In genomic region chr9:36938601-36939078, GRCm38 (mm10) we compare ENCODE assay signal across 14 mouse cellular contexts.
A peak's percentile ranks its signal among the peaks of the same experiment; 100 is the strongest.
DNase-seq lines count a peak whose midpoint lies in the region; ATAC-seq and TF ChIP-seq lines count a peak whose summit lies in the region.
"Had no signal": no experiment of that assay in that cellular context is flagged by ENCODE, and none has a peak within 500 bp of the region (broad histone marks: within the 10 kb centered on the region; RNA-seq: fewer than 3 reads in every experiment).

No protein-coding gene starts in this region.

- WGBS in lung, embryonic 16.5 days: 48% methylated on average over 8 of the region's 8 CpGs
- 71% methylated on average over 8 of the region's 8 CpGs for WGBS in lung, adult 2 months
- WGBS in limb, embryonic 14.5 days: 18% methylated on average over 8 of the region's 8 CpGs
- WGBS in kidney, embryonic 14.5 days: 36% methylated on average over 8 of the region's 8 CpGs

- H3K9me3 ChIP-seq in lung, embryonic 16.5 days (ENCODE audit: control insufficient read depth, low read length): no peaks in the 10 kb centered on the region
- no peaks in the 10 kb centered on the region for H3K9me3 ChIP-seq in limb, embryonic 14.5 days (ENCODE audit: control insufficient read depth, low read length)
- no peaks in the 10 kb centered on the region for H3K9me3 ChIP-seq in kidney, embryonic 14.5 days (ENCODE audit: control insufficient read depth, low read length)
- H3K9me3 ChIP-seq: heart, embryonic 13.5 days had no signal

- H3K4me3 ChIP-seq in lung, embryonic 16.5 days (ENCODE audit: low read length): no peak overlapping the region
- no peak overlapping the region for H3K4me3 ChIP-seq in lung, adult 2 months (replicated peaks; ENCODE audit: extremely low read depth, low read depth, low read length)
- no peak overlapping the region for H3K4me3 ChIP-seq in limb, embryonic 14.5 days (replicated peaks; ENCODE audit: low read length)
- no peak overlapping the region for H3K4me3 ChIP-seq in kidney, embryonic 14.5 days (ENCODE audit: low read length)
- H3K4me3 ChIP-seq: heart, embryonic 13.5 days had no signal

- H3K27me3 ChIP-seq in lung, embryonic 16.5 days (ENCODE audit: control insufficient read depth, insufficient read depth, low read depth, low read length): no peaks in the 10 kb centered on the region
- H3K27me3 ChIP-seq in limb, embryonic 14.5 days (ENCODE audit: control insufficient read depth, insufficient read depth, low read length): peaks cover 90% of the 10 kb centered on the region
- H3K27me3 ChIP-seq in kidney, embryonic 14.5 days (ENCODE audit: control insufficient read depth, insufficient read depth, low read length): no peaks in the 10 kb centered on the region

- H3K27ac ChIP-seq in lung, embryonic 16.5 days (ENCODE audit: low read length): no peak overlapping the region
- no peak overlapping the region for H3K27ac ChIP-seq in limb, embryonic 14.5 days (replicated peaks; ENCODE audit: low read depth, low read length)
- no peak overlapping the region for H3K27ac ChIP-seq in kidney, embryonic 14.5 days (ENCODE audit: low read depth, low read length)
- H3K27ac ChIP-seq: heart, embryonic 13.5 days had no signal

- no peak overlapping the region for H3K4me2 ChIP-seq in lung, embryonic 16.5 days (ENCODE audit: low read depth, low read length)
- H3K4me2 ChIP-seq in limb, embryonic 14.5 days (replicated peaks; ENCODE audit: low read depth, low read length, severe bottlenecking): no peak overlapping the region
- no peak overlapping the region for H3K4me2 ChIP-seq in kidney, embryonic 14.5 days (replicated peaks; ENCODE audit: low read depth, low read length)
- H3K4me2 ChIP-seq: heart, embryonic 13.5 days had no signal

- H3K36me3 ChIP-seq in lung, embryonic 16.5 days (ENCODE audit: control insufficient read depth, insufficient read depth, low read length): 0 out of 2 replicates have a peak, but pooled peaks cover 2% of the 10 kb centered on the region
- H3K36me3 ChIP-seq in limb, embryonic 14.5 days (ENCODE audit: control insufficient read depth, insufficient read depth, low read length): no peaks in the 10 kb centered on the region
- no peaks in the 10 kb centered on the region for H3K36me3 ChIP-seq in kidney, embryonic 14.5 days (ENCODE audit: control insufficient read depth, insufficient read depth, low read length)
- H3K36me3 ChIP-seq: heart, embryonic 13.5 days had no signal

- TF ChIP-seq POLR2A in lung, adult 2 months (IDR thresholded peaks at IDR 0.05; ENCODE audit: borderline replicate concordance, extremely low read depth, low read depth, low read length): no peak
- TF ChIP-seq POLR2A in limb, embryonic 14.5 days (IDR thresholded peaks at IDR 0.05; ENCODE audit: borderline replicate concordance, extremely low read depth, insufficient read depth, insufficient read length): no peak

- TF ChIP-seq CTCF in lung, adult 2 months (IDR thresholded peaks at IDR 0.05; ENCODE audit: insufficient read depth, low read length): no peak

- 0 out of 2 replicates have a peak, but pooled peaks have one; percentile 15 for ATAC-seq in lung, embryonic 16.5 days (ENCODE audit: low read depth)
- ATAC-seq in limb, embryonic 14.5 days (ENCODE audit: low FRiP score, low read depth): 0 out of 2 replicates have a peak, but pooled peaks have one; percentile 16
- ATAC-seq in inflammation-experienced regulatory T-cells, adult 6 months: no peak
- ATAC-seq in kidney, embryonic 14.5 days (ENCODE audit: low FRiP score, low TSS enrichment): no peak
- ATAC-seq: CD4-positive, CD25-positive, alpha-beta regulatory T cell, adult 4 months; lung, postnatal 0 days; Patski had no signal

- peaks cover 9% of the 10 kb centered on the region; the same call in 1 of the 2 replicates for H3K4me1 ChIP-seq in lung, embryonic 16.5 days (replicated peaks; ENCODE audit: control insufficient read depth, insufficient read depth, low read length)
- no peaks in the 10 kb centered on the region; the same call in 1 of the 2 replicates for H3K4me1 ChIP-seq in lung, adult 2 months (ENCODE audit: control insufficient read depth, insufficient read depth, low read length)
- H3K4me1 ChIP-seq in limb, embryonic 14.5 days (ENCODE audit: control insufficient read depth, insufficient read depth, low read length): peaks cover 21% of the 10 kb centered on the region
- peaks cover 15% of the 10 kb centered on the region for H3K4me1 ChIP-seq in kidney, embryonic 14.5 days (ENCODE audit: control insufficient read depth, insufficient read depth, low read length)

- DNase-seq in lung, adult 2 months: no peak
- DNase-seq in forelimb bud, embryonic 11.5 days (ENCODE audit: low read depth, low spot score): peak; percentile 82
- no peak for DNase-seq in limb, embryonic 14.5 days (ENCODE audit: low spot score)
- peak; percentile 65 for DNase-seq in retina, embryonic 14.5 days (ENCODE audit: low spot score)
- no peak for DNase-seq in left cerebral cortex, adult 9 months (ENCODE audit: low spot score in 2 of 2)
- DNase-seq: cerebellum, postnatal 36 days; kidney, adult 2 months had no signal

- H3K9ac ChIP-seq in lung, embryonic 16.5 days (ENCODE audit: low read length): no peak overlapping the region
- H3K9ac ChIP-seq in limb, embryonic 14.5 days (ENCODE audit: low read depth, low read length, severe bottlenecking): no peak overlapping the region
- no peak overlapping the region for H3K9ac ChIP-seq in kidney, embryonic 14.5 days (ENCODE audit: low read depth, low read length)
- H3K9ac ChIP-seq: heart, embryonic 13.5 days had no signal

Comparison
In these comparisons a context has a peak if more than half of its experiments do, and no peak if none do; other contexts are left out.
1. ATAC-seq: peak in lung, embryonic 16.5 days (single experiment) and limb, embryonic 14.5 days (single experiment); none in inflammation-experienced regulatory T-cells, adult 6 months (single experiment) and kidney, embryonic 14.5 days (single experiment).
2. DNase-seq: peak in forelimb bud, embryonic 11.5 days (single experiment) and retina, embryonic 14.5 days (single experiment); none in lung, adult 2 months (single experiment), limb, embryonic 14.5 days (single experiment) and left cerebral cortex, adult 9 months (0 of 2).